Mouse (Mus musculus) NIH3T3 (cell line): ENCODE measurements around the gene Uroc1.

ENCODE experiments used
- DNase-seq: peaks from one replicate; pipeline ENCODE4 v3.0.0-alpha.2; 2012; ENCODE audit warnings: low read depth

Uroc1 gene

DNA sequence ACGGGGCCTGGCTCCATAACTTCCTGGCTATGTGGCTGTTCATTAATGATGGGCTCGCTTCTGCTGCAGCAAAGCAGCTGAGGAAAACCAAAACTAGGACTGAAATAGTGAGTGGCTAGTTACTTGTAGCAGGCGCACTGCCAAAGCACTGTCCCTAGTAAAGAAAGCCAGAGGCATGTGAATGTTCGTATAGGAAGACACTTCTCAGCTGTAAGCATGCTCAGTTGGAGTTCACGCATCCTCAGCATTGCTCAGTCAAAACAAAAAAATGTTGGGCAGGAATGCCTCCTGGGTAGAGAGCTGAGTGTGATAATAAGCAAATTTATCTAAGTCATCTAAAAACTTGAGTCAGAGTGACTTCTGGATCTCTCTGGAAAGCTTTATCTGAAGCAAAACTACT lies 25.1 kb downstream of the Uroc1 start:
- DNase-seq, result peak; percentile 89

DNA sequence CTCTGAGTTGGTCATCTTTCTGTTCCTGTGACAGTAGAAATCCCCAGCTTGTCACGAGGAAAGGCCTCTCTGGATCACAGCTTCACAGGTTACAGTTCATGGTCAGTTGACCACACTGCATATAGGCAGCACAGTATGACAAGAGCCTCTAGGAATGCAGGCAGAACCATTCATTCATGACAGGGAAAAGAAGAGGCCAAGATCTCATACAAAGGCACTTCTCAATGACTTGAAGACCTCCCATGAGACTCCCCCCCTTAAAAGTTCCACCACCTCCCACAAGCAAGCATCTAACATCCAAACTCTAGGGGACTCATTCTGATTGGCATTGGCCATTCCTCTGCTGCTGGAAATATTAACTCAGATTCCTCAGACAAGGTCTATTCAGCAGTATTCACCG lies 26.4 kb downstream of the Uroc1 start:
- DNase-seq, result peak; percentile 69

DNA sequence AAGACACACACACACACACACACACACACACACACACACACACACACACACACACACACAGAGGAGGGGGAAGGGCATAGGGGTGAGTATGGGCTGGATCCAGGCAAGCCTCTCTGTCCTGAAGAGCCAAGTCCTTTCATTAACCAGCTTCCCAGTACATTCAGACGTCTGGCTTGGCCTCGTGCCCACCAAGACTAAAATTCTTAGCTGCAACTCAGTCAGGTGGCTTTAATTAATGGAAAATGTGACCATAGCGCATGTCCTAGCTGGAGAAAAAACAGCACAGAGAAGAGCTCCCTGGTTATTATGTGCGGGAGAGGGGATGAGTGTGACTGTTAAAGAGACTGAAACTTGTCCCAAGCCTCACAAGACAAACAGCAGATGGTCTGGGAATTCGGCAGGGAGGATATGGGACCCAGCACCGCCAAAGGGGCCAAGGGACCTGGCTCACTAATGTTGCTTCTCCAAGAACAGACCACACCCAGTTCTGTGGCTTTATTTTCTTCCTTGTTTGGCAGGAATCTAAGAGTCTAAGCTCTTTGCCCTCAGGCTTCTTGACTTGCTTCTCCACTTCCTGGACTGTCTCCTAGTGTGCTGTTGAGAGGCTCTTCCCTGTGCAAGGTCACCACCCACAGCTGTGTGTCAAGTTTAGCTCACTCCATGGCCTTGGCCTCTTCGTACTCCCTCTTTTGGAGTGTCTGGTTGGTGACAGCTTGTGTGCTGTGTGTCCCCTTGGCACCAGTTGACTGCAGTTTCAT lies 27.1 kb downstream of the Uroc1 start:
- peak; percentile 99 for DNase-seq

DNA sequence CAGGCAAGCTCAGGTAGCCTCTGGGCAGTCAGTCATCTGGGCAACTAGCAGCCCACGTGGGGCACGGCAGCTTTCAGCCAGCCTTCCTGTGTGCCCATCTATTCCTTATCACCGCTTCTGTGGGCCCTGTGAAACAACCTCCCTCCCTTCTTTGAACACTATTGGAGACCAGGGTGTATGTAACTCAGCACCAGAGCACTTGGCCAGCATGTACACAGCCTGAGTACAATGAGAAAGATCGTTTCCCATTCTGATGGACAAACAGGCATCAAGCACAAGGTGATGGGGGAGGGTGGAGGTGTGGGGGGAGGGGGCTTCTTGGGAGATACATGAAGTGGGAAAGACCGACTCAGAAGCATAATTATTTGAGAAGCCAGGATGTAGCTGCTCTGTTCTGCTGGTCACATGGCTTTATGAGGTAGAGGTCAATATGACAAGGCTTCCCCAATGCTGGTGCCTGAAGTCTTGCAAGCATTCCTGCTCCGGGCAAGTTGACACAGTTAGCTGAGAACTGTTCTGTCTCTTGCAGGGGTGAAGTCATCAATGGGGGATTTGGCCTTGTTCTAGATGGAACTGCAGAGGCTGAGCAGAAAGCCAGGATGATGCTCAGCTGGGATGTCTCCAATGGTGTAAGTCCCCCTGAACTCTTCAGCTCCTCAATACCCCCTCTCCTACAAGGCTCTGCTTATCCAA lies 28.0 kb downstream of the Uroc1 start:
- DNase-seq, result no peak

DNA sequence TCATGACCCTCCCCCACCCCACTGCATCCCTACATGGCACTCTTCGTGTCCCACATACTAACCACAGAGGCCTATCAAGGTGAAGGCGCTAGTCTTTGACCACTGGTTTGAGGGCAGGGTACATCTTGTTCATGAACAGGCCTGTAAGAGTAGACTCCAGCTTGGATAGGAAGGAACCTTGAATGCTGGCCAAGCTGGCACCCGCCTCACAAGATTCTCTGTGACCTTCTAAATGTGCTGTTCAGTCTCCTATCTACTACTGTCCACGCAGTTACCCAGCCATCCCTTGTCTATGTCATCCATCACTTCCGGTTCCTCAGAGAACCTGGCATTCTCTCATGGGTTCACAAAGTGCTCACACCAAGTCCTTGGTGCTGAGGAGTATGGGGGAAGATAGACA lies 30.2 kb downstream of the Uroc1 start:
- no peak for DNase-seq

DNA sequence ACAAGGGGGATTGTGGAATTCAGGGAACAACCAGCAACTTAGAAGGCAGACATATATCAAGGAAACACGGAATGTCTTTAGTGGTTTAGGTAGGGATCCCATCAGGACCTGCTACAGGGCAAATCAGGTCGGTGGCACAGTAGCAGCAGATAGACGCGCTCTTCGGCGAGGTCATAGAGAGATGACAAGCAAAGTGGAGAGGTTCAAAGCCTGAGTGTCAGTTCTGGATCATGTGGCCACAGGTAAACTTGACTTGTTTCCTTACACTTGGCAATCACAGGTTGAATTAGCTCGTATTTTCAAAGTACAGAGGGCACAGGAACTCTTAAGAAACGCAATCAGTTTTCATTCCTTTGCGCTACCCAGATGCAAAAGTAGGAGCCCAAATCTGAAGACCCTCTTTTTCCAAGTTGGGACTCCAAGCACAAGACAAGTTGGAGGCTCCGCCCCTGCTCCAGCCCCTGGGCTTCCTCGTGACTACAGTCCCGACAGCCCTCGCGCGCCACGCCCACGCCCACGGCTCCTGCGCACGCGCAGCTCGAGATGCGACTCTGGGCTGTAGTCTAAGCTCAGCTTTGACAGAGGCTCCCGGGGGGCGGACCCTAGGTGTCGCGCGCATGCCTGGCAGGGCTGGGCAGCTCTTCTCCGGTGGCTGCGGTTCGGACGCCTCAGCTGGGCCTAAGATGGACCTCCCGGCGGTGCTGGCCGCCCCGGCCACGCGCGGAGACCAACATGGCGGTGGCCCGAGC lies 36.1 kb downstream of the Uroc1 start, which contains the start of gene Zxdc:
Gene Zxdc, plus strand, starts transcription at position 517 of the 749 bp plus-strand sequence.
- DNase-seq, result peak; percentile 100

DNA sequence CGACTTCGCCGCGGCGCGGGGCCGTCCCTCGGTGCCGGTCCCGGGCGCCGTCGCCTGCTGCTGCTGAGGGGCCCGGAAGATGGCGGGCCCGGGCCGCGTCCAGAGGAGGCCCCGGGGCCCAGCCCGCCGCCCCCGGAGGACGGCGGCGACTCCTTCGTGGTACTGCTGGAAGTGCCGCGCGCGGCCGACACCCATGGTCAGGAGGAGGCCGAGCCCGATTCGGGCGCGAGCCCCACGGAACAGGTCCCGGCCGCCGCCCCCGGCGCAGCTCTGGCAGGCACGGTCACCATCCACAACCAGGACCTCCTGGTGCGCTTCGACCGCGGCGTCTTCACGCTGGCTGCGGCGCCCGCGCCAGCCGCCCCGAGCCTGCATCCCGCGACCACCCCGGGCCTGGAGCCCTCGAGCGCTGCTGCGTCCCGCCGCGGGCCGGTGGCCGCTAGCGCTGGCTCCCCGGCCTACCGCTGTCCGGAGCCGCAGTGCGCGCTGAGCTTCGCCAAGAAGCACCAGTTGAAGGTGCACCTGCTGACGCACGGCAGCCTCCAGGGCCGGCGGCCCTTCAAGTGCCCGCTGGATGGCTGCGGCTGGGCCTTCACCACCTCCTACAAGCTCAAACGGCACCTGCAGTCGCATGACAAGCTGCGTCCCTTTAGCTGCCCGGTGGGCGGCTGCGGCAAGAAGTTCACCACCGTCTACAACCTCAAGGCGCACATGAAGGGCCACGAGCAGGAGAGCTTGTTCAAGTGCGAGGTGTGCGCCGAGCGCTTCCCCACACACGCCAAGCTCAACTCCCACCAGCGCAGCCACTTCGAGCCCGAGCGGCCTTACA lies 36.9 kb downstream of the Uroc1 start:
- peak; percentile 57 for DNase-seq

DNA sequence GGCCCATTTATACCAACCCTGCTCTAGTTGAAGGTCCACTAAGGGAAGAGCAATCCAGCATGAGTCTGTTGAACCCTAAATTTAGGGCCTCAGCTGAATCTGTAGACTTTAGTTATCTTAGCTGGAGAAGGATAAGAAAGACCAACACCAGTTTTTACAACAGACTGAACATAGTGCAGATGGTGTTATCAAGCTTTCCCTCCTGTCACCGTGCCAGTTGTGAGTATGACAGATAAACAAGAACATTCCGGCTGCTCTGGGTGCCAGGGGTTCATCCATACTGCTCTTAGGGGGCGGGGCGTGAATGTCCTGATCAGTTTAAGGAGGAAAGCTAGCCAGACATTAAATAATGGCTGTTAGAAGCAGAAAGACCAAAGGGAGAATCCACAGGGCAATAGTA lies 41.6 kb downstream of the Uroc1 start:
- DNase-seq, result peak; percentile 43

DNA sequence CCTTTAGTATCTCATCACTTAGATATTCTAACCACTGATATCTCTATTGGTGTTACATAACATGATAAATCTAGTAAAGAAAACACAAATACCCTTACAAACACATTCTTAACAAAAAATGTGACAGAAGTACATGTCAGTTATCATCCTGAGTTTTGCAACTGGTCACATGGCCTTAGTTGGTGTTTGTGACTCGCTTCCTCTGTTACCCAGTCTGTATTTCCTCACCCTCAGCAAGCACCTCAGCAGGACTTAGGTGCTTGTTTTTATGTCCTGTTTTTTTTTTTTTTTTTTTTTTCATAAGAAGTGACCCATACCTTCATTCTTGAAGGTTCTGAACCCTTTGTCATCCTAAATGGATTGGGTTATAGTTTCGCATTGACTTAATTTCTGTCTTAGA lies 44.6 kb downstream of the Uroc1 start:
- DNase-seq, result no peak

DNA sequence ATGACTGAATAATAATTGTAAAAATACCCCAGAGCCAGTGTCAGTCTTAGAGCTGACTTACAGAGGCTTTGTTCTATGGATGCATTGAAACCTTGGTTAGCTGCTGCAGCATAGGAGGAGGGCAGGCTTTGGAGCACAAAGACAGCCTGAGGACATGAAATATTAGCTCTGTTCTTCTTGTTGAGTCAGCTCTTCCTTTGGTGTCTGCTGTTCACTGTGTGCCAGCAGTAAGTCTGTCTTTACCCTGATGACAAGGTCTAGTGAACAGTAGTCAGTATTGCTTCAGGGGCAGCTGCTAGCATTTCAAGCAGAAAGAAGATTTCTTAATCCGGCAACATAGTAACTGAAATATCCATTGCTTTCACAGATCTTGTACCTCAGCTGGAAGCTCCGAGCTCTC lies 48.4 kb downstream of the Uroc1 start:
- peak; percentile 31 for DNase-seq

DNA sequence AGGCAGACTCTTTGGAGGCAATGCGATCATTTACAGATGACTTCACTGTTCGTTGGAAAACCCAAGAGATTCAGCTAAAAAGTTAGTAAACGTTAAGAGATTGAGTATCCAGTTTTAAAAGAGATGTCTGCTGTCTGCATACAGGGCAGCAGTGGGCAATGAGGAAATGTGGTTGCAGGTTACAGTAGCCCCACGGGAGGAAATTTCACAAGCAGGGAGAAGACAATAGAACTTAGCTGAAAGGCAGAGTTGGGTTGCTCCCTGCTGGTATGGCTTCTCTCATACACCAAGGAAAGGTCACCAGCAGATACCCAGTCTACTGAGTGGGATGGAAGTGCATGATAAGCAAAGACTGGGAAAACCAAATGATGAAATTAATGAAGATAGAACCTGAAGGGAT lies 57.5 kb downstream of the Uroc1 start:
- no peak for DNase-seq

DNA sequence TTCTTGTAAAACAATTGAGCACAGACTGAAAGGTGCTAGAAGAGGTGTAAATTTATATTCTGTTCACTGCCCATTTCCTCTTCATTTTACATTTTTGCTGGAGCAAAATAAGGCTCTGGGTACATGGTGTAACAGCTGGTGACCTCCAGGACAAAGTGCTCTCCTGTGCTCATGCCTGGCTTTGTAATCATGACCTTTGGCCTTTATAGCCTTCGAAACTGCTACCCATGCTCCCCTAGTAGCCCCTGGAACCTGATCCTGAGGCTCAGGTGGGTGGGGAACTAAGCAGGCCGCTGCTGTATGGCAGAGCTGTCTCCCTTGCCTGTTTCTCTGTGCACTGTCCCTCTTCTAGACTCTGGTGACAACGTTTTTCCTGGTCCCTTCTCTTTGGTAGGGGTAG lies 60.9 kb downstream of the Uroc1 start:
- DNase-seq, result no peak

DNA sequence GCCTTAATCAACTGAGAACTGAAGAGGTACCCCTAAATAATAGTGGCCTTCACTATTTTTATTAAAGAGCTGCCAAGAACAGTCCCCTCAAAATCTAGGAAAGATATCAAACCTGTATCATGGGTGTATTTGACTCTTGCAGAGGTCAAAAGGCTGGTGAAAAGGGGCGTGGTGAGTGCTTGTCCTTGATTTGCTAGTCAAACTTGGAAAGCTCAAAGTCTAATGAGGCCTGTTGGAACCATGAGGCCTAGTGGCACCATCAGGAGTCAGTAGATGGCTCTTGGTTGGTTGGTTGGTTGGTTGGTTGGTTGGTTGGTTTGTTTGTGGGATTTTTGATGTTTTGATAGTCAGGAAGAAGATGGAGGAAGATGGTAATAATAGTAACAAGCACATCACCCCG lies 62.7 kb downstream of the Uroc1 start:
- DNase-seq, result no peak

DNA sequence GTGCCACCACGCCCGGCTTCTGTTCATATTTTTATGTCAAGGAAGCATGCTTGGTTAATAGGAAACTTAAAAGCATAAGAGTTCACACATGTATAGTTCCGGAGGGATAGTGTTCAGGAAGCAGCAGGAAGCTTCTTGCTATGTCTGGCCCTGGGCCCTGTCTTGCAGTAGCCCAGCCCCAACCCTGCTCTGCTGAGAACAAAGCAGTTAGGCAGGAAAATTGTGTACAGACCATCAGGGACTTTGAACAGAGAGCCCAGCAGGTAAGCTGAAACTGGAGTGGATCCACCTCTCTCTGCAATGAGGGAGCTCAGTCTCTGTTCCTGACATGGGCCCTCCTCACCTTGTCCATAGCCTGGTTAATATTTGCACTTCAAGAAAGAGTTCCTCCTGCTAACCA lies 64.2 kb downstream of the Uroc1 start:
- DNase-seq, result no peak

DNA sequence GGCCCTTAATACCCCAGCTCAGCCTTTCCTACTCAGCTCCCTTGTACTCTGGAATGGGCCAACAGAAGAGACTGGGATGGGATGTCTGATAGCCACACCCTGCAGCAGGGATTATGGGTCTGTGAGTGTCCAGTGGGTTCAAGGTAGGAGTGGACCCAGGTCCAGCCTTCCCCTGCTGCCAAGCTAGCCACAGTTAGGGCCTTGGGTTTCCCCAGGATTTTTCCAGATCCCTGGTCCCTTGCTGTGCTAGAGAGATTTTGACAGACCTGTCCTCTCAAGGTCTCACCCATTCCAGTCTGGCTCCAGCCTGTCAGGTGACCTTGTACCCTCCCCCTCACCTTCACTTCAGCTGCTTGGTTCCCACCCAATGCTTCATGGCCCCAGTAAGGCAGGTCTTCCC lies 75.5 kb downstream of the Uroc1 start:
- DNase-seq, result no peak

DNA sequence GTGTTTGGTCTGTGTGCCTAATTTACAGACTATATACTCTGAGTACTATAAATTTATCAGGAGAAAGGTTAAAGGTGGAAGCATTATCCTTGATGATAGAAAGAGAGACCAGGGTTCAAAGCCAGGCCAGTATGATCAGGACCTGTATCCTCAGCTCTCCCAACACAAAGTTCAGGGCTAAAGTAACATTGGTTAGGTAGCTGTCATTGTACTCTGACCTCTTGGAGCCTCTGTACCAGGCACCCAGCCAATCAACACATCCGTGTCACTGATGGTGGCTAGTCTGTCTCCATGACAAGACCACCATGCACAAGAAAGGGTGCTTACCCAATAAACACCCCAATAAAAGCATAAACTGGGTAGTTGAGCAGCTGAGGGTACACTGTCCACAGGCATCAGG lies 77.9 kb downstream of the Uroc1 start:
- DNase-seq, result no peak

DNA sequence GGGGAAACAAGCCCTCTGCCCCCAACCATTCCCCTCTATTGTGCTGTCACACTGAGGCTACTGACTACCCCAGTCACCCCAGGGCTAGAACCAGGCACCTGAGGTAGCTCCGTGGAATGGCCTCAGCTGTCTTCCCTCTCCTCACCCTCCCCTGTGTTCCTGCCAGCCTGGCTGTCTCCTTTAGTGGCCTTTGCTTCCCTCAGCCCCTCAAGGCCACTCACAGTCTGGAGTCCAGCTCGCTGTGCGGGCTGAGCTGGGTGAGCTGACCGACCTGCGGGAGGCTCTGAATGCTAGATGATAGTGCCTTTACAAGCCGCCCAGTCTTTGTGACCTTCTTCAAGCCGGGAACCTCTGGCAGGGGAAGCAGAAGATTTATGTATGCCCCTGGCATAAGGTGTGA lies 78.8 kb downstream of the Uroc1 start:
- DNase-seq, result no peak
